Mouse (Mus musculus) granulocyte monocyte progenitor cell, adult 5-6 weeks (primary cell): ENCODE results near the gene Mcat. TPM values are rescaled to one million over a fixed set of nuclear protein-coding genes. Genes with fewer than 3 reads are reported as not detected.

Experiments used
- ATAC-seq: replicated peaks from 2 replicates; pipeline ENCODE4 v1.8.0; 2016; ENCODE audit warnings: mild to moderate bottlenecking, moderate TSS enrichment, inconsistent platforms; ENCODE audit not compliant: poor library complexity, severe bottlenecking
- total RNA-seq, 2 experiments: library from RNA; stranded (forward) in 1 of 2; stranded (reverse) in 1 of 2; fragments of 200-712, 200-1000 nt in 1 of 2; fragments of >200 nt in 1 of 2; fragmentation: Nextera tagmentation in 1 of 2; gene quantifications; 2 replicates each; pipeline ENCODE4 v1.2.3; 2014 to 2017

Gene Mcat
- 10.8 and 15.3 TPM in 2 replicates for total RNA-seq (2014; fragmentation: Nextera tagmentation)
- total RNA-seq (2017): 14.8 and 21.1 TPM in 2 replicates

DNA sequence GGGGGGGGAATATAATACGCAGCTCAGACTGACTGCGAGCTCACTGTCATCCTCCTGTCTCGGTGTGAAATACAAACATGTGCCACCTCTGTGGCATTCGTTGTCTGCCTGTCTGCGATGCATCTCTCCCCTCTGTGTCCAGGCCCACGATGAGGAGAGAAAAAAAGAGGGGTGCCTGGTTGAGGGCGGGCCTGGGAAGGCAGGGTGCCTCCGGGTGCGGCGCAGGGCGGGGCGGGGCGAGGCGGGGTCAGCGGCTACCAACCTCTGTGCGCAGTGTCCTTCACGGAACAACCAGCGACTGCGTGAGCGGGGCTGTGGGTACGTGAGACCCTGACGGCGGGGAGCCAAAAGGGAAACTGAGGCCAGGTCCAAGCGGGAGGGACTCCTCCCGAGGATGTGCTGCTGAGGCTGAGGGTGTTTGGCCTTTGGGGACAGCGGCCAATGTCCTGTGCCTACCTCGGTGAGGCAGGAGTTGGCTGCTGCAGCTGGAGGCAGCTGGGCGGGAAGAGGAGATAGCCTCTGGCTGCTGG is at the start of gene Mcat, which contains the start of gene Tspo:
Mcat (minus strand) TSS at position 461 of the 530 bp plus-strand sequence.
Tspo (plus strand) TSS at position 266 of the 530 bp plus-strand sequence.
- ATAC-seq: peak; percentile 60

DNA sequence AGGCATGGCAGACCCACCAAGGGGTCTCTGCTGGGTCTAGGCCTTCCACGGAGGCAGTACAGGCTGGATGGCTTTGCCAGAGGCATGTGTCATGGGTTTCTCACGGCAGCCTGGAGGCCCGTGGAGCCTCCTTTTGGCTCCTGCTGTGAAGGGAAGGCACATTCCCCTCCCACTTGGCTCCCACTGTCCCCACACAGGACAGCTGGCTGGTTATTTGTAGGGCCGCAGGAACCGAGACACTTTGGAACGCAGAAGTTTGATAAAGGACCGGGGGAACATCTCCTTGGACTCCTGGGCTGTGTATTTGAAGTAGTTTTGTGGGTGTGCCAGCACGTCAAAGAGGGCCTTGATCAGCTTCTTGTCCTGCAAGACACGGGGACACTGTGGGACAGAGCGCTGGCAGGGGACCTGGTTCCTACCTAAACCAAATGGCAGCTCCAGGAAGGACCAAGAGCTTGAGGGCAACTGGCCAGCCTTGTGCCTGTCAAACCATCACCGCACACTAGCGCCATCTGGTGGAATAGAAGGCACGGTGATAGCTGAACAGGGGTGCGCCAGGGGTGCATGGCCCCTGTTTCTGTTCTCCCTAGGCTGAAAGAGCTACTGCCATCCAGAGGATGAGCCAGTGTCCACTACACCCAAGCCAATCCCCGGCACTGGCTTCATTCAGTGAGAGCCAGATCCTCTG is 43.7 kb upstream of the Mcat start:
- ATAC-seq: peak; percentile 75

DNA sequence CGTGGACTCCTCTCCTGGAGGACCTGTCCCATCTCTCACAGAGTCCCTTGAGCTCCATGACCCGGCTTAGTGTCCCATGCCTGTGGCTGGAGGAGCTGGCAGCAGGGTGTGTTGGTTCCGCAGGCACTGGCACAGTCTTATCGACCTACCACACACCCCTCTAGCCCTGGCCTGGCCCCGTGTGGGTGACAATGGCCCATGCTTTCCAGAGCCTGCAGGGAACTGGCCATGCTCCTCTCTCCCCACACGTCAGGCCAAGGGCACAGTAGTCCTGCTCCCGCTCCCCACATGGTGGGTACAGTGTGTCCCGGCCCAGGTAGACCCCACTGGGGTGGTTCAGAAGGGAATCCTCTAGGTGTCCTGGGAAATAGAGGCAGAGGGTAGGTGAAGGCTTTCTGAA is 43.1 kb upstream of the Mcat start:
- no peak for ATAC-seq

DNA sequence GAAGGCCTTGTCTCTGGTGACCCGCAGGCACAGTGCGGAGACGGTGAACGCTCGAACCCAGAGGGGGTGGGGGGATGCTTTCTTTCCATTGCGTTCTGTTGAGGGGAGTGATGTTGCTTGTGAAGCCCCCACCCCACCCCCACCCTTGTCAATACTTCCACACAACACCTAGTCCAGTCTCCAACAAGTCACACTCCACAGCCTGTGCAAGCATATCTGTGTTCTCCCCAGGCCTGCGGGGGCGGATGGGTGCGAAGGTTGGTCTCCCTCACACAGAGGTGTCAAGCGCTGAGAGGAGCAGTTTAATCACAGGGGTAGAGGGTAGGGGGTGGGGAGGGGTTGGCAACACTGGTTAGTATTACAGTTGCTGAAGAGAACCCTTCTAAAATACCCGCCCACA is 42.6 kb upstream of the Mcat start:
- ATAC-seq: no peak

DNA sequence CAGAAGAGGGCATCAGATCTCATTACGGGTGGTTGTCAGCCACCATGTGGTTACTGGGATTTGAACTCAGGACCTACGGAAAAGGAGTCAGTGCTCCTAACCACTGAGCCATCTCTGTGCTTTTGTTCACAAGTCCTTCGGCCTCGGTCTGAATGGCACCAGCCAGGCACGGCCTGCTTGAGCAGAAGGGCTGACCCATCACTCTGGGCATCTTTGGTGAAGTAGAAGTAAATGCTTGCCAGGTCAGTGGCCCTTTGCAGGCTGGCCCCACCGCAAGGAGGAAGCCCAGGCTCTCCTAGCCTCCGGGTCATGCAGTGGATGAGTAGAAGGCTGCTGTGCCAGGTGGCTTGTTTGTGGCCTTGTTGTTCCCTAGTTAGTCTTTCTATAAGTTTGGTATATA is 39.8 kb upstream of the Mcat start:
- no peak for ATAC-seq

DNA sequence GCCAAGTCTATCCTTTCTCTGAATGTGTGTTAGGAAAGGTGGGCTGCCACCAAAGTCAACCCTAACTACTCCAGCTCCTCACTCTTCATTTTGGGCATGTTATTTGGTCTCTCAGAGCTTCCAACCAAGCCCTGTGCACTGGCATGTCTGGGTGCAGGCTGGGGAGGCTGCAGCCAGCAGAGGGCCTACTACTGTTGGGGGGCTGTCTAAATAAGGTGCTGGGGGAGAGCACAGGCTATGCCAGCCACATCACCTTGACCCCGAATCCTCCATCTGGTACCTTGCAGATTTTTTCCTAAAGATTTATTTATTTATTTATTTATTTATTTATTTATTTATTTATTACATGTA is 39.4 kb upstream of the Mcat start:
- ATAC-seq: 0 out of 2 replicates have a peak, but pooled peaks have one; percentile 12

DNA sequence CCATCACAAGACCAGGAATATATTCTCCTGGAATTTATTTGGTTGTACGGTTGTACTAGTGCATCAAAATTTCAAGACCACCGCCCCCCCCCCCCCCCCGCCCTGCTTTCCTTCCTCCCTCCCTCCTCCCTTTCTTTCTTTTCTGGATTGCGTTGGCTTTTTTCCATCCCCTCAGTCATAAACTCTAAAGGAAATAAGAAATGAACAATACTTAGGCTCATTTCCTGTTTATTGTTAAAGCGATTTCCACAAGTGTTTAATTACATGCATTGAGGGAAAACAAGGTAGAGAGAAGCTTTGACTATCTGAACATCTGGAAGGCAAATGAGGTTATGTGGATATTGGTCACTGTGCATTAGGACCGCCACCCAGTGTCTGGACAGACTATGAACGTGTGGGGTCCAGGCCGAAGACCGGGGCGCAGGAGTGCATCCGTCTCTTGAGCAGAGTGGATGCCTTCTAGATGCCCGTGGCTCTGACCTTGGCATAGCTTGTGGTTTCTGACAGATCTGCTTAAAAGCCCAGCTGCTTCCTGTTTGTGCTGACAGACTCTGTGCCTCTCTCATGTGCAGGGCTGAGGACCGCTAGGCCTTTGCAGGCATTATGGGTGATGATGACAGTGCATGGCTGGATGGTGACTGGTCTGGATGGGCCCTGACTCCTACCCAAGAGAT is 38.9 kb upstream of the Mcat start:
- ATAC-seq: peak; percentile 81

DNA sequence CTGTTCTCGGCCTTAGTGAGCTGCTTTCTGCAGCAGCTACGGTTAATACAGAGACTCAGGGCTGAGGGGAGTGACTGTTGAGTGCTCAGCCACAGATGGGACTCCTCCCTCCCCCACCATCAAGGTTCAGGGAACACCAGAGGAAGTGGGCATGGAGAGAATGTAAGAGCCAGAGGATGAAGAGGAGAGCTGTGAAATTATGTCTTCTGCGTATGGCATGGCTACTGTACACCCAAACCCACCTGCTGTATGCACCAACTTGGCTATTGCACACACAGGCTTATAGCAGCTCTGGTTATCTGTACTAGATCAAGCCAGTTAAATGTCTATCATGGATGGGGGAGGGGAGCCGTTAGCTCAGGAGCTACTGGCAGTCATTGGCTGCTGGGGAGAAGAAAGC is 37.6 kb upstream of the Mcat start:
- no peak for ATAC-seq

DNA sequence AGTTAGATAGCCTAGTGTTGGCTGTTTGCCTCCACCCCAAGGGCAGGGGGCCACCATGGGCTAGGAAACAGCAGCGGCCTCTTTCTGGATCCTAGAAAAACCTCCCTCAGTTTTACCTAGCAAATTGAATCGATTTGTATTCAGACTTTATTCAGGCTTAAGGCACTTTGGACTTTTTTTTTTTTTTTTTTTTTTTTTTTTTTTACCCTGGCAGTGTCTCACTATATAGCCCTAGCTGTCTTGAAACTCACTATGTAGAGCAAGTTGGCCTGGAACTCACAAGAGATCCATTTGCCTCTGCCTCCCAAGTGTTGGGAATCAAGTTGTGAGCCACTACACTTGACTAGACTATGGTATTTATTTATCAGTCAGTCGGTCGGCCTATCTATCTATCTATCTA is 33.2 kb upstream of the Mcat start:
- no peak for ATAC-seq

DNA sequence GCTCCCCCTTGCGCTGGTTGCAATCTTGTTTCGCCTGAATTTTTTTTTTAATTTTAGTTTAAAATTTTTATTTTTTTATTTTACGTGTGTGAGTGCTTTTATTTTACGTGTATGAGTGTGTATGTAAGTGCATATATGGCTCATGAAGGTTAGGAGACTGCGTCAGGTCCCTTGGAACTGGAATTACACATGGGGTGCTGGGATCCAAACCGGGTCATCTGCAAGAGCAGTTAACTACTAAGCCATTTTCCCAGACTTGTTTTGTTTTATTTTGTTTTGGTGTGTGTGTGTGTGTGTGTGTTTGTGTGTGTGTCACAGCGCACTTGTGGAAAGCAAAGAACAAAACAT is 31.8 kb upstream of the Mcat start:
- ATAC-seq: no peak

DNA sequence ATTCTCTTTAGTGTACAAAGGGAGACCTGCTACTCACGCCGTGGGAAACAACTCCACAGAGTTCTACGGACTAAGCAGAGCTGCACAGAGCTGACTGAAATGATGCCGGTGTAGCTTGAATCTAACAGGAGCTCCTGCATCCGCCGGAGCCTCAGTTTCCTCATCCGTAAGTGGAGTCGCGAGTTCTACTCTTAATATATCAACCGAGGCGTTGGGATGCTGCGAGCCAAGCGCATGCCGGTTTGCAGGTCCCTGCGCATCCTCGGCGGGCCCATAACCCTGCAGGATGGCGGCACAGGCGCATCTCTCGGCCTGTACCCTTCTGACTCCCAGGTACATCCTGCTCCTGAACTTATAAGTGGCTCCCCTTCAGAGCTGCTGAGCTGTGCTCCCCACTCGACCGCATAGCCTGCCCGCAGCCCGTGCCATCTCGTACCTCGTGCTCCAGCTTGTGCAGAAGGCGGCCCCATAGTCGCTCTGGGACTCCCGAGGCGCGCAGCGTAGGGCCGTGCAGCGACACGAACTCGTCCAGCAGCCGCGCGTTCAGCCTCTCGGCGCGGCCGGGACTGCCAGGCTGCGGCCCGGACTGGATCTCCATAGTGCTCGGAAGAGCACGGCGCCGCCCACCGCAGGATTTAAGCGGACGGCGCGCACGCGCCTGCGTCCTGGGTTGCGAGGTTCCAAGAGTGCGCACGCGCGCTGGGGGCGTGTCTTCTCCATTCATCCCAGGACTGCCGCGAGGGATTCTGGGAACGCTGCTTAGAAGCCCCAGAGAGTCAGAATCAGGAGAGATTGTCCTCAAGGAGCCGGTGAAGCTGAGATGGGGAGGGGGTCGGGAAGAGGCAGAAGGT is 31.2 kb upstream of the Mcat start, which contains the start of gene Ttll12:
Ttll12 (minus strand) TSS at position 645 of the 851 bp plus-strand sequence.
- peak; percentile 90 for ATAC-seq

DNA sequence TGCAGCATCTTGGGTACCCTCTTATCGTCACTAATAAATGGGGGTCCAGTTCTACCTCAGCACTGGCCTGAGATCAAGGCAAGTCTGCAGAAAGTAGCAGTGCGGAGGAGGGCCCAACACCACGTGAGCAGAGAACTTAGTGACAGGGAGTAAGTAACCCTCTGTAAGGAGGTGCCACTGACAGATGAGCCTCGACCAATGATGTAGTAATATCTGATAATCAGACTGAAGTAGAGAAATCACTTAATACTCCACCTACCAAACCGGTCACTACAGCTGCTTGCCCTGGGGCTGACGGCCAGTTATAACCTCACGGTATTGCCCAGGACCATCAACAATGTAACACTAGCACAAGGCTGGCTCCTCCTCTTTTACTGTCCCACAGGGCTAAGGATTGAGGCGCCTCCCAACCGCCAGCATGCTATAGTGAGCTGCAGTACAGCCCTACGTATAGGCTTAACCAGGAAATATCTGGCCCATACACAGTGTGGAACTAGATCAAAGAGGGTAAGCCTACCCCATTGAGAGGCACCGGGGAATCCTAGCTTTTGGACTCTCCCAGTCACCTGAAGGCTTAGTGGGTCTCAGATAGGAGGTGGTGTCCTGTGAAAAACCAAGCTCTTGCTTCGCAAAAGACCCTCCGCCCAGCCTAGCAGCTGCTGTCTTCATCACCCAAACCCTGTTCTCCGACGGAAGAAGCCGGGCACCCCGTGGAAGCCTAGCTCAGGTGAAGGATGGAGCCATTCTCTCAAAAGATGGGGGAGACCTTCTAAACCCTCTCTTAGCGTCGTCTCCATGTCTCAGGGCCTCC is 30.3 kb upstream of the Mcat start:
- peak; percentile 31; the same call in 1 of the 2 replicates for ATAC-seq

DNA sequence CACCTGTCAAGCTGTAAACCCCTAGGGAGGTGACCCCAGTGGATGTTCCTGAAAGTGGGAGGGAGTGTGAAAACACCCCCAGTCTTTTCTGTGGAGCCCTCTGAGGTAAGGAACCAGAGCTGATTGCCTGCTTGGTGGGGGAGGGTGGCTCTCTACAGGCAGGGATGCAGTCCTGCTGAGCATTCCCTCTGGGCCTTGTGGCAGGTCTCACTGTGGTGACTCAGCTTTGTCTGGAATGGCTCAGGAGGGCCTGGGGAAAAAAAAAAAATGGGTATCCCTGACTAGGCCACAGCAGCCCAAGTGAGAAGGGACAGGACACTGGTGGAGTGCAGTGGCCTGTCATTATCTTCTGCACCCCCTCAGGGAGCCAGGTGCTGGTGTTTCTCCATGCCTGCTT is 29.6 kb upstream of the Mcat start:
- no peak for ATAC-seq

DNA sequence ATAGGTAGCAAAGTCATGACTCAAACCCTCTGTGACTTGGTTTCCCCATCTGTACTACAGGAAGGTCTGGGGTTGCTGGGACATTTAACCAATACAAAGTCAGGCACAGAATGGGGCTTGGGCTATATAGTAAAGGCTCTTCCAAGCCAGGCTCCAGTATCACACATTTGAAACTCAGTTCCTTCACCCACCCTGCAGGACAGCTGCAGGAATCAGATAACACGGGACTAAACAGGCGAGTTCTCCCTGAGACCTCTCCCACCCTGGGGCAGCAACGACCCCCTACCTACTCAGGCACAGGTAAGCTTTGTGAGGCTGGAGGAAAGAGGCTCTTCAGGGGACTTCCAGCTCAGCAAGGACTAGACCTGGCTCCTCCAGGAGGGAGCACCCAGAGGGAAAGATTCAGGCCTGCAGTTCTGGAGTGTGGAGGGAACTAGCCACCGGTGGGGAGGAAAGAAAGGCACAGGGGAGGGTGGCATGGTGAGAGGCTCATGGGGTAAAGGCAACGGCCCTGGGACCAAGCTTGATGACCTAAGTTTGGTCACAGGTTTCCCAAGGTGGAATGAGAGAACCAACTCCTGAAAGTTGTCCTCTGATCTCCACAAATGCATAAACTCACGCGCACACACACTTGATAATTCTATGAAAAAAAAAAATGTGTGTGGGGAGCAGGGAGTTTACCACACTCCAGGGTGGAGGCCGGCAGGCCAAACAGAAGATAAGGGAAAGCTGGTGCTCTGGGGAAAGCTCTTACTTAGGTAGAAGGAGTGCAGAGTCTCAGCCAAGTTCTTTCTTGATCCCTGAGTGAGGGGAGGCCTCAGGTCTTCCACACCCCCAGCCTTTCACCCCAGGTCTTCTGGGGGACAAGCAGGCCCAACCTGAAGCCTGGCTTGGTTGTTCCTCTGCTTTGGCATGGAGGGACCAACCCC is 28.9 kb upstream of the Mcat start:
- ATAC-seq: no peak

DNA sequence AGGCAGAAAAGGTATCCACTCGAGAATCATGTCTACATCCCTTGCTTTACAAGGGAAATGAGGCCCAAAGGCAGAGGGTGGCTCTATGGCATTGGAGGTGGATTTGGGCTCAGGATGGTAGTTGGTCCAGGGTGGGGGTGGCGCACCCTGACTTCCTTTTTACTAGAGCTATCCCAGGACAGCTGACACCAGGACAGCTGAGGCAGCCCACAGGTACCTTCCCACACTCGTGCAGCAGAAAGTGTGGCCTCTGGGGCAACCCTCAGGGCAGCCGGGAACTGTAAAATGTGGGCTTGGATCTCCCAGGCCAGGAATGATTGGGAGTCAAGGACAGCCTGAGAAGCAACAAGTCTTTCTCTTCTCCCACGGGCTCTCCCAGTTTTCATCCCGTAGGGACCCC is 28.2 kb upstream of the Mcat start:
- no peak for ATAC-seq

DNA sequence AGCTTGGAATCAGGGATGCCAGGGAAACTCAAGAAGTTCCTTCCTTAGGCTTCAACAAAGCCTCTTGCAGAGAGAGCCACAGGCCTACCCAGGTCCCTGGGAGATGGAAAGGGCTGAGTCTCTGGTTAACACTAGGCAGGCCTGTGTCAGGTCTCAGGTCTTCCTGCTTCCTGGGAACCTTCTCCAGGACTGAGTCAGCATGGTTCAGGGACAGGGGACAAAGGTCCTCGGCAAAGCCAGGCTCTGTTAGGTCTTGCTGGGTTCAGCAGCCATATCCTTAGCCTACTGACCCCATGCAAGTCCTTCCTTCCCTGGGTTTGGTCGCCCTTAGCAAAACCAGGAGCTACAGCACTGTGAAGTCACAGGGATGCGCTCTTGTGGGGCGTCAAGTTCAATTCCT is 27.3 kb upstream of the Mcat start:
- no peak for ATAC-seq

DNA sequence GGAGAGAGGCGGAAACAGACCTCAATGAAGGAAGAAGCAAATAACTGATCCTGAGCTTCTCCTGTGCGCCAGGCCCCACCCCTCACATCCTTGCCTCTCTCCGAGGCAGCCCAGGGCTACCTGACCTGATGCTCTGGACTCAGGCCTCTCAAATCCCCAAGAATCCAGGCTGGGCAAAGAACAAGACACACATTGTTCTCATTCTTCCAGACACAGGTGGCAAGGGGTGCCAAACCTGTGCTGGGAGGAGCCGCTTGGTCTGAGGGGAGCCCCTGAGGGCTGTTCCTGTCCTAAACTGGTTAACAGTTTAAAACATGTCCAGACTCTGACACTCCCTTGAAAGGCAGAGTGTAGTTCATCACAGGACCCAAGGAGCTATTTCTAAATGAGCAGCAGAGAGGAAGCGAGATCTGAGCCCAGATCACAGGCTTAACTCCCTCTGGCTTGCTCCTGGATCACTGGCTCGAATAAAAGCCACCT is 21.2 kb upstream of the Mcat start:
- no peak for ATAC-seq

DNA sequence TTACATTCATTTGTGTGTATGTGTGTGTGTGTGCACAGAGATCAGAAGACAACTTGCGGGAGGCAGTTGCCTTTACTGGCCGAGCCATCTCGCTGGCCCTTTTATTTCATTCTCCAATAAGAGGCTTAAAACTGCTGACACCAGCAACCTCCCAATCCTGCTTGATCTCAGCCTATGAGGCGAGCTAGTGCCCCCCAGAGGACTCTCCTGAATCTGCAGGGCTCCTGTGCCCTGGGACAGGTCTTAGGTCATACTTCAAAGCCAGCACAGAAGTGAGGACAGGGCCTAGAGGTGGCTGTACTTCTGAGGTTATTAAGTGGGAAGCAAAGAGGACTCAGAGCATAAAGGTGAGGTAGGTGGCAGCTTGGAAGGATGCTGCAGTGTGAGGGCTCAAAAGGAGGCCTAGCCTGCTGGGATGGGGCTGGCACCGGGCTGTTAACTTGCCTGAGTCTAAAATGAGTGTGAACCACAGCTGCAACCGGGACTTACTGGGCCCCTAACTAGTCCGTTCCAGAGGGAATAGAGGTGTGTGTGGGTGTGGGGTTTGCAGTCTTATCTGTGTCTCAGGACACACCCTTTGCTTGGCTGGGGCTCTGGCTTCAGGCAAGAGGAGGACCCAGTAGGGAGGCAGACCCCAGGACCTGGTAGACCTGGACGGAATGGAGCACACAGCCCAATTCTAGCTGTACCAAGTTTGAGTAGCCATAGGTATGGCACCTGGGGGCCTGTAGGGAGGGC is 20.0 kb upstream of the Mcat start:
- peak; percentile 79 for ATAC-seq
